Mouse (Mus musculus): Measurements from ENCODE around the gene Irf5. TPM values are rescaled to one million over a fixed set of nuclear protein-coding genes. Genes with fewer than 3 reads are reported as not detected.

The Irf5 gene
- polyA plus RNA-seq (2015; fragmentation: Nextera tagmentation; extraction: Ambion mirVana), result 5.5 and 6.8 TPM in 2 replicates

GRCm38 (mm10) chr6:29526281-29527251 is at the start of gene Irf5:
Gene Irf5, plus strand, starts transcription at chr6:29526625.
- WGBS, result under 1% methylated on average over 66 of the region's 96 CpGs
- Histone ChIP-seq H3K36me3 (ENCODE audit: control insufficient read depth, insufficient read depth, low read length) (no peaks in the 10 kb centered on the region), H3K4me3 (ENCODE audit: low read length) (peak within 1 kb of the TSS; percentile 60), H3K4me1 (replicated peaks; ENCODE audit: control insufficient read depth, insufficient read depth, low read length) (peaks cover 13% of the 10 kb centered on the region), H3K9me3 (ENCODE audit: control insufficient read depth, low read length) (no peaks in the 10 kb centered on the region), H3K4me2 (ENCODE audit: low read depth, low read length) (peak within 1 kb of the TSS; percentile 99), H3K27ac (ENCODE audit: low read length) (no peak within 1 kb of the TSS), H3K9ac (ENCODE audit: low read length) (peak within 1 kb of the TSS; percentile 65), H3K27me3 (ENCODE audit: control insufficient read depth, insufficient read depth, low read depth, low read length) (peaks cover 27% of the 10 kb centered on the region)
- ATAC-seq (ENCODE audit: low read depth), result peak; percentile 52

DNA sequence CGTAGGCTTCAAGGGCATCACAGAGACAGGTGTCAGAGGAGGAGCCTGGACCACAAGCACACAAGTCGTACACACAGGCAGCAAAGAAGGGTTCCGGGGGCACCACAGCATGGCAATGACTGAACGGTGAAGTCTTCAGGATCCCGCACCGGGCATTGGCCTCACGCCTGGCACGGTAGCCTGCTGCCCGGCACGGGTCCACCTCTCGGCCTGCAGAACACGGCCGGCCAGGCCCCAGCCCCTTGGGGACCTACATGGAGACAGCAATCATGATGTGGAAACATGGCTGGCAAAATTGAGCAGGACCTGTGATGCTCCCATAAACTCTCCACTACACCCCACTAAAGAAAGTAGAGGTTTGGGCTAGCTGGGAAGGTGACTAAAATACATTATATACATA is 43.7 kb upstream of the Irf5 start:
- Histone ChIP-seq H3K9me3 (ENCODE audit: control insufficient read depth, low read length) (no peaks in the 10 kb centered on the region), H3K9ac (ENCODE audit: low read length) (no peak overlapping the region), H3K27ac (ENCODE audit: low read length) (no peak overlapping the region), H3K36me3 (ENCODE audit: control insufficient read depth, insufficient read depth, low read length) (no peaks in the 10 kb centered on the region), H3K4me2 (ENCODE audit: low read depth, low read length) (no peak overlapping the region), H3K4me1 (replicated peaks; ENCODE audit: control insufficient read depth, insufficient read depth, low read length) (peaks cover 3% of the 10 kb centered on the region; the same call in 1 of the 2 replicates), H3K4me3 (ENCODE audit: low read length) (no peak overlapping the region), H3K27me3 (ENCODE audit: control insufficient read depth, insufficient read depth, low read depth, low read length) (no peaks in the 10 kb centered on the region)
- no peak for ATAC-seq (ENCODE audit: low read depth)
- WGBS, result 91% methylated on average over 13 of the region's 13 CpGs

- H3K27ac ChIP-seq (ENCODE audit: low read length), result no peak overlapping the region
- peak overlapping the region; percentile 52 for H3K9ac ChIP-seq (ENCODE audit: low read length)
- no peaks in the 10 kb centered on the region for H3K27me3 ChIP-seq (ENCODE audit: control insufficient read depth, insufficient read depth, low read depth, low read length)
- ATAC-seq (ENCODE audit: low read depth), result peak; percentile 65
- H3K4me1 ChIP-seq (replicated peaks; ENCODE audit: control insufficient read depth, insufficient read depth, low read length), result peaks cover 3% of the 10 kb centered on the region; the same call in 1 of the 2 replicates
- H3K36me3 ChIP-seq (ENCODE audit: control insufficient read depth, insufficient read depth, low read length), result no peaks in the 10 kb centered on the region
- peak overlapping the region; percentile 52 for H3K4me3 ChIP-seq (ENCODE audit: low read length)
- peak overlapping the region; percentile 88 for H3K4me2 ChIP-seq (ENCODE audit: low read depth, low read length)
- H3K9me3 ChIP-seq (ENCODE audit: control insufficient read depth, low read length), result no peaks in the 10 kb centered on the region
- WGBS, result 5% methylated on average over 26 of the region's 26 CpGs
Observed at GRCm38 (mm10) chr6:29484716-29485559, 41.5 kb upstream of the Irf5 start.

DNA sequence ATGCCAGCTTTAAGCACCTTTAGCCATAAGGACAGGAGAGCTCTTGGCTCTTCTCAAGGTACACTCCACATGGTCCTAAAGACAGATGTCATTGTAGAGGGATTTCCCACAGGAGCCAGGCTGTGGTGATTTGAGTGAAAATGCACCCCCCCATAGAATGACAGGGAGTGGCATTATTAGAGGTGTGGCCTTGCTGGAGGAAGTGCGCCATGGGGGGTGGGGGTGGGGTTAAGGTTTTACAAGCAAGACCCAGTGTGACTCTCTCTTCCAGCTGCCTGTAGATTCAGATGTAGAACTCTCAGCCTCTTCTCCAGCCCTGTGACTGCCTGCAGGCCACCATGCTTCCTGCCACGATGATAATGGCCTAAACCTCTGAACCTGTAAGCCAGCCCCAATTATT is 40.5 kb upstream of the Irf5 start:
- H3K27ac ChIP-seq (ENCODE audit: low read length), result no peak overlapping the region
- H3K9ac ChIP-seq (ENCODE audit: low read length), result no peak overlapping the region
- H3K4me2 ChIP-seq (ENCODE audit: low read depth, low read length), result no peak overlapping the region
- H3K4me1 ChIP-seq (replicated peaks; ENCODE audit: control insufficient read depth, insufficient read depth, low read length), result peaks cover 3% of the 10 kb centered on the region; the same call in 1 of the 2 replicates
- 50% methylated on average over 2 of the region's 2 CpGs for WGBS
- H3K4me3 ChIP-seq (ENCODE audit: low read length), result no peak overlapping the region
- ATAC-seq (ENCODE audit: low read depth), result no peak
- H3K27me3 ChIP-seq (ENCODE audit: control insufficient read depth, insufficient read depth, low read depth, low read length), result no peaks in the 10 kb centered on the region
- no peaks in the 10 kb centered on the region for H3K9me3 ChIP-seq (ENCODE audit: control insufficient read depth, low read length)
- no peaks in the 10 kb centered on the region for H3K36me3 ChIP-seq (ENCODE audit: control insufficient read depth, insufficient read depth, low read length)

DNA sequence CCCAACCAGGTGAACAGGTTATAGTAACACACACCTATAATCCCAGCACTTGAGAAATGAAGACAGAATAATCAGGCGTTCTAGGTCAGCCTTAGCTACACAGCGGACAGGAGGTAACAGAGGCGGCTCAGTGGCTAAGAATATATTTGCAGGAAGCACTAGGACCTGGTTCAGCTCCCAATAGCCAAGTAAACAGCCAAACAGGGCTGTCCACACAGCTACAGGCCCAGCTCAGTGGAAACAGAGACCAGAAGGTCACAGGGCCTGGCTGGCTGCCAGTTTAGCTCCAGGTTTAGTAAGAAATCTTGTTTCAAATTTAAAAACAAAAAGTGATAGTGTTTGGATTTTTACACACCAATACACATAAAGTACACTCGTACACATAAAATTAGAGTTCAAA is 32.3 kb upstream of the Irf5 start:
- Histone ChIP-seq H3K27ac (ENCODE audit: low read length) (no peak overlapping the region), H3K9me3 (ENCODE audit: control insufficient read depth, low read length) (no peaks in the 10 kb centered on the region), H3K4me1 (replicated peaks; ENCODE audit: control insufficient read depth, insufficient read depth, low read length) (no peaks in the 10 kb centered on the region), H3K27me3 (ENCODE audit: control insufficient read depth, insufficient read depth, low read depth, low read length) (peaks cover 9% of the 10 kb centered on the region; the same call in 1 of the 2 replicates), H3K4me3 (ENCODE audit: low read length) (no peak overlapping the region), H3K4me2 (ENCODE audit: low read depth, low read length) (no peak overlapping the region), H3K36me3 (ENCODE audit: control insufficient read depth, insufficient read depth, low read length) (no peaks in the 10 kb centered on the region), H3K9ac (ENCODE audit: low read length) (no peak overlapping the region)
- no peak for ATAC-seq (ENCODE audit: low read depth)
- WGBS, result 78% methylated on average over 4 of the region's 4 CpGs

- no peaks in the 10 kb centered on the region for H3K9me3 ChIP-seq (ENCODE audit: control insufficient read depth, low read length)
- H3K36me3 ChIP-seq (ENCODE audit: control insufficient read depth, insufficient read depth, low read length), result no peaks in the 10 kb centered on the region
- H3K9ac ChIP-seq (ENCODE audit: low read length), result no peak overlapping the region
- ATAC-seq (ENCODE audit: low read depth), result no peak
- no peak overlapping the region for H3K4me2 ChIP-seq (ENCODE audit: low read depth, low read length)
- H3K4me3 ChIP-seq (ENCODE audit: low read length), result no peak overlapping the region
- H3K27me3 ChIP-seq (ENCODE audit: control insufficient read depth, insufficient read depth, low read depth, low read length), result peaks cover 9% of the 10 kb centered on the region; the same call in 1 of the 2 replicates
- WGBS, result 34% methylated on average over 23 of the region's 25 CpGs
- no peaks in the 10 kb centered on the region for H3K4me1 ChIP-seq (replicated peaks; ENCODE audit: control insufficient read depth, insufficient read depth, low read length)
- no peak overlapping the region for H3K27ac ChIP-seq (ENCODE audit: low read length)
Observed at GRCm38 (mm10) chr6:29496270-29496669, 30.2 kb upstream of the Irf5 start.

DNA sequence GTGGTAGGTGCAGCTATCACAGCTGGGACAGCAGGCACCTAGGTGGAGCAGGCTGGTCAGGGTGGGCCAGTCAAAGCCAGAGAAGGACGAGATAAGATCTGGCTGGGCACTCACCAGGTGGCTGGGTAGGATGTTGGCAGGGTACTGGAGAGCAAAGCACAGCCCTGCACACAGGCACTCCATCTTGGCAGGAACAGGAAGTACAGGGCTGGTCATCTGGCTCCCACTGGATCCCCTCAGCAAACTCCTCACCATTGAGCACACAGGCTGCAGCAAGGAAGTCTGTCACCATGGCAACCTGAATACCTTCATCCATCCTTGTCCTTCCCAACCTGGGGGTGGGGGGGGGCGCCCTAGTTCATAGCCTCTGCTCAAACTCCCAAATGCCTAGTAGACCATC is 28.6 kb upstream of the Irf5 start:
- Histone ChIP-seq H3K4me3 (ENCODE audit: low read length) (no peak overlapping the region), H3K27ac (ENCODE audit: low read length) (no peak overlapping the region), H3K9me3 (ENCODE audit: control insufficient read depth, low read length) (no peaks in the 10 kb centered on the region), H3K4me2 (ENCODE audit: low read depth, low read length) (no peak overlapping the region), H3K27me3 (ENCODE audit: control insufficient read depth, insufficient read depth, low read depth, low read length) (peaks cover 9% of the 10 kb centered on the region; the same call in 1 of the 2 replicates), H3K4me1 (replicated peaks; ENCODE audit: control insufficient read depth, insufficient read depth, low read length) (no peaks in the 10 kb centered on the region), H3K36me3 (ENCODE audit: control insufficient read depth, insufficient read depth, low read length) (no peaks in the 10 kb centered on the region), H3K9ac (ENCODE audit: low read length) (no peak overlapping the region)
- 21% methylated on average over 2 of the region's 2 CpGs for WGBS
- ATAC-seq (ENCODE audit: low read depth), result 0 out of 2 replicates have a peak, but pooled peaks have one; percentile 23

GRCm38 (mm10) chr6:29500177-29500576 is 26.2 kb upstream of the Irf5 start:
- Histone ChIP-seq H3K9me3 (ENCODE audit: control insufficient read depth, low read length) (no peaks in the 10 kb centered on the region), H3K27me3 (ENCODE audit: control insufficient read depth, insufficient read depth, low read depth, low read length) (peaks cover 9% of the 10 kb centered on the region; the same call in 1 of the 2 replicates), H3K36me3 (ENCODE audit: control insufficient read depth, insufficient read depth, low read length) (no peaks in the 10 kb centered on the region), H3K4me1 (replicated peaks; ENCODE audit: control insufficient read depth, insufficient read depth, low read length) (no peaks in the 10 kb centered on the region), H3K27ac (ENCODE audit: low read length) (no peak overlapping the region), H3K4me2 (ENCODE audit: low read depth, low read length) (no peak overlapping the region), H3K9ac (ENCODE audit: low read length) (no peak overlapping the region), H3K4me3 (ENCODE audit: low read length) (no peak overlapping the region)
- no peak for ATAC-seq (ENCODE audit: low read depth)
- WGBS, result 83% methylated on average over 7 of the region's 7 CpGs

DNA sequence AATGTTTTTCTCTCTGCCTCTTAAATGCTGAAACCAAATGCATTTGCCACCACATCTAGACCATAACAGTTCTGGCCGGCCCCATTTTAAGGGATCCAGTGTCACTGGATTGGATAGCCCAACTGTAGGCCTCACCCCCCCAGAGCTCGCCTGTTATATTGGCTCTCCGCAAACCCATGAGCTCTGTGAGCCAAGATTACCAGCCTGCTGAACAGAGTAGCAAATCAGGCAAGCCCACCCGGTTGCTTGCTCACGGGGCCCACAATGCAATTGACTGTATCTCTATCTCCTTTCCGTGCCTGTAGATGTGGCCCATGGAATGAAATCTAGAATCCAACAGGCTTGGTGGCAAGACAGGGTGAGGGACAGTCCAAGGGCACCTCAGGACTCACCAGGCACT is 25.6 kb upstream of the Irf5 start:
- Histone ChIP-seq H3K4me1 (replicated peaks; ENCODE audit: control insufficient read depth, insufficient read depth, low read length) (no peaks in the 10 kb centered on the region), H3K4me2 (ENCODE audit: low read depth, low read length) (no peak overlapping the region), H3K36me3 (ENCODE audit: control insufficient read depth, insufficient read depth, low read length) (no peaks in the 10 kb centered on the region), H3K27ac (ENCODE audit: low read length) (no peak overlapping the region), H3K9me3 (ENCODE audit: control insufficient read depth, low read length) (no peaks in the 10 kb centered on the region), H3K4me3 (ENCODE audit: low read length) (no peak overlapping the region), H3K27me3 (ENCODE audit: control insufficient read depth, insufficient read depth, low read depth, low read length) (peaks cover 7% of the 10 kb centered on the region; the same call in 1 of the 2 replicates), H3K9ac (ENCODE audit: low read length) (no peak overlapping the region)
- 86% methylated on average over 6 of the region's 6 CpGs for WGBS
- ATAC-seq (ENCODE audit: low read depth), result no peak

Measured in lung, embryonic 16.5 days (tissue).